10 mouse cellular contexts compared by ENCODE assay signal in genomic region chr13:102746803-102747561, GRCm38 (mm10). TPM values are rescaled to one million over a fixed set of nuclear protein-coding genes. Genes with fewer than 3 reads are reported as not detected.
DNase-seq lines count a peak whose midpoint lies in the region; ATAC-seq lines count a peak whose summit lies in the region.
"Had no signal": no experiment of that assay in that cellular context is flagged by ENCODE, and none has a peak within 500 bp of the region (broad histone marks: within the 10 kb centered on the region; RNA-seq: fewer than 3 reads in every experiment).

No protein-coding gene starts in this region.

- peak; percentile 31 for ATAC-seq in frontal cortex, adult (ENCODE audit: low TSS enrichment)
- ATAC-seq: liver, postnatal 0 days had no signal

- no peak for DNase-seq in frontal cortex, postnatal 10 days (ENCODE audit: low spot score in 2 of 2)
- peak; percentile 52 to 67 for DNase-seq in right cerebral cortex, adult 2 months (ENCODE audit: low spot score in 2 of 2)
- no peak for DNase-seq in right cerebral cortex, postnatal 14 days
- DNase-seq in left cerebral cortex, adult 8-10 months (ENCODE audit: low spot score in 2 of 2) = peak; percentile 31 to 68
- peak; percentile 23 to 67 for DNase-seq in right cerebral cortex, postnatal 36 days (ENCODE audit: low spot score in 2 of 2)
- DNase-seq in thymus, postnatal 14 days = no peak
- DNase-seq in adrenal gland, postnatal 36 days = no peak
- DNase-seq: kidney, adult 18-20 months; liver, postnatal 0 days had no signal

RNA-seq across cellular contexts. Expression of gene Cd180, which starts 53.6 kb away (rescaled TPM):
- 10 to 100 TPM in 2 of 4 experiments, 1 to 10 TPM in 2; 3.2 to 14.1 (median 7.3) TPM for total RNA-seq in left cerebral cortex, adult 8-10 months (2022)
- 1 to 10 TPM; 1.1 to 2.0 TPM for total RNA-seq in adrenal gland, postnatal 36 days (2021)

Comparison
In these comparisons a context has a peak if more than half of its experiments do, and no peak if none do; other contexts are left out.
1. DNase-seq: peak in right cerebral cortex, adult 2 months (2 of 2), left cerebral cortex, adult 8-10 months (2 of 2) and right cerebral cortex, postnatal 36 days (2 of 2); none in frontal cortex, postnatal 10 days (0 of 2), right cerebral cortex, postnatal 14 days (single experiment), thymus, postnatal 14 days (single experiment) and adrenal gland, postnatal 36 days (0 of 2).